Mouse (Mus musculus) embryo, embryonic 11.5 days (tissue): ENCODE results near the gene Olfr776.
"Not testable (repeated sequence)": the region's sequence is repeated elsewhere in the genome, so short reads cannot be mapped to it uniquely, and the experiment has no call there.

Source experiments
- DNase-seq: peaks from one replicate; pipeline ENCODE4 v3.0.0-alpha.2; 2012; ENCODE audit warnings: low read depth, low spot score

The Olfr776 gene

GRCm38 (mm10) chr10:129258827-129259226, at the start of gene Olfr776:
TSS of gene Olfr776 (plus strand) at chr10:129259127.
- no peak for DNase-seq

- no peak for DNase-seq
Measured at GRCm38 (mm10) chr10:129230737-129231136, 28.2 kb upstream of the Olfr776 start.

GRCm38 (mm10) chr10:129235904-129236303, 23.0 kb upstream of the Olfr776 start, which contains the start of gene Olfr774:
TSS of gene Olfr774 (plus strand) at chr10:129236204.
- no peak for DNase-seq

GRCm38 (mm10) chr10:129248112-129248511, 10.8 kb upstream of the Olfr776 start, which contains the start of gene Olfr775:
TSS of gene Olfr775 (plus strand) at chr10:129248412.
- DNase-seq = no peak

GRCm38 (mm10) chr10:129271081-129271535, 12.2 kb downstream of the Olfr776 start, which contains the start of gene Olfr777:
TSS of gene Olfr777 (minus strand) at chr10:129271485.
- DNase-seq = no peak

GRCm38 (mm10) chr10:129312973-129313372, 54.0 kb downstream of the Olfr776 start:
- not testable (repeated sequence) for DNase-seq

GRCm38 (mm10) chr10:129313521-129313920, 54.6 kb downstream of the Olfr776 start:
- DNase-seq = not testable (repeated sequence)
